Mouse (Mus musculus): ENCODE data around the gene Adprhl2. TPM values are rescaled to one million over a fixed set of nuclear protein-coding genes. Genes with fewer than 3 reads are reported as not detected.
A peak's percentile ranks its signal among the peaks of the same experiment; 100 is the strongest.

The Adprhl2 gene
- polyA plus RNA-seq, 1 experiment from 2014 or later: 62.2 TPM

- peaks cover 69% of the 10 kb centered on the region for H3K27me3 ChIP-seq (replicated peaks; ENCODE audit: control insufficient read depth, insufficient read depth, low read length)
- peaks cover 6% of the 10 kb centered on the region; the same call in 1 of the 2 replicates for H3K4me1 ChIP-seq (replicated peaks; ENCODE audit: control insufficient read depth, insufficient read depth, low read length)
- 35% methylated on average over 11 of the region's 11 CpGs for WGBS
- no peak for DNase-seq (ENCODE audit: low spot score)
- no peaks in the 10 kb centered on the region for H3K36me3 ChIP-seq (ENCODE audit: control insufficient read depth, insufficient read depth, low read length)
- H3K27ac ChIP-seq (ENCODE audit: low read depth, low read length): no peak overlapping the region
- peak overlapping the region; percentile 48; the same call in 1 of the 2 replicates for H3K4me3 ChIP-seq (ENCODE audit: low read depth, low read length)
- ATAC-seq (replicated peaks; ENCODE audit: low FRiP score): no peak
- no peak overlapping the region for H3K9ac ChIP-seq (ENCODE audit: low read depth, low read length)
- no peak overlapping the region for H3K4me2 ChIP-seq
- no peaks in the 10 kb centered on the region for H3K9me3 ChIP-seq (ENCODE audit: control insufficient read depth, low read length)
These were observed 34.1 kb downstream of the Adprhl2 start for GRCm38 (mm10) chr4:126287302-126287995.

- H3K27ac ChIP-seq (ENCODE audit: low read depth, low read length): no peak within 1 kb of the TSS
- H3K9ac ChIP-seq (ENCODE audit: low read depth, low read length): no peak within 1 kb of the TSS
- H3K27me3 ChIP-seq (replicated peaks; ENCODE audit: control insufficient read depth, insufficient read depth, low read length): peaks cover 69% of the 10 kb centered on the region
These were observed 35.0 kb downstream of the Adprhl2 start, which contains the start of gene Col8a2 for GRCm38 (mm10) chr4:126286492-126286891. Col8a2 (plus strand) TSS chr4:126286793.

GRCm38 (mm10) chr4:126283582-126283981 lies 37.9 kb downstream of the Adprhl2 start:
- WGBS: 64% methylated on average over 8 of the region's 8 CpGs
- H3K9ac ChIP-seq (ENCODE audit: low read depth, low read length): no peak overlapping the region

More at GRCm38 (mm10) chr4:126286492-126286891, 35.0 kb downstream of the Adprhl2 start, which contains the start of gene Col8a2:
- Histone ChIP-seq H3K4me1 (replicated peaks; ENCODE audit: control insufficient read depth, insufficient read depth, low read length) (peaks cover 6% of the 10 kb centered on the region; the same call in 1 of the 2 replicates), H3K36me3 (ENCODE audit: control insufficient read depth, insufficient read depth, low read length) (no peaks in the 10 kb centered on the region), H3K4me3 (ENCODE audit: low read depth, low read length) (peak within 1 kb of the TSS; percentile 48), H3K9me3 (ENCODE audit: control insufficient read depth, low read length) (no peaks in the 10 kb centered on the region), H3K4me2 (peak within 1 kb of the TSS; percentile 73)
- 3% methylated on average over 42 of the region's 42 CpGs for whole genome bisulfite sequencing
- ATAC-seq (replicated peaks; ENCODE audit: low FRiP score): peak; percentile 34; the same call in 1 of the 2 replicates
- no peak for DNase-seq (ENCODE audit: low spot score)

GRCm38 (mm10) chr4:126281706-126282105 lies 39.8 kb downstream of the Adprhl2 start:
- Histone ChIP-seq H3K4me3 (ENCODE audit: low read depth, low read length) (no peak overlapping the region), H3K4me2 (no peak overlapping the region), H3K9ac (ENCODE audit: low read depth, low read length) (no peak overlapping the region), H3K36me3 (ENCODE audit: control insufficient read depth, insufficient read depth, low read length) (0 out of 2 replicates have a peak, but pooled peaks cover 2% of the 10 kb centered on the region), H3K4me1 (replicated peaks; ENCODE audit: control insufficient read depth, insufficient read depth, low read length) (peaks cover 4% of the 10 kb centered on the region; the same call in 1 of the 2 replicates), H3K9me3 (ENCODE audit: control insufficient read depth, low read length) (no peaks in the 10 kb centered on the region), H3K27me3 (replicated peaks; ENCODE audit: control insufficient read depth, insufficient read depth, low read length) (peaks cover 25% of the 10 kb centered on the region), H3K27ac (ENCODE audit: low read depth, low read length) (no peak overlapping the region)
- 70% methylated on average over 9 of the region's 9 CpGs for WGBS
- DNase-seq (ENCODE audit: low spot score): no peak
- ATAC-seq (replicated peaks; ENCODE audit: low FRiP score): no peak

More at GRCm38 (mm10) chr4:126283582-126283981, 37.9 kb downstream of the Adprhl2 start:
- Histone ChIP-seq H3K4me2 (no peak overlapping the region), H3K27ac (ENCODE audit: low read depth, low read length) (no peak overlapping the region), H3K4me1 (replicated peaks; ENCODE audit: control insufficient read depth, insufficient read depth, low read length) (peaks cover 6% of the 10 kb centered on the region; the same call in 1 of the 2 replicates), H3K9me3 (ENCODE audit: control insufficient read depth, low read length) (no peaks in the 10 kb centered on the region), H3K4me3 (ENCODE audit: low read depth, low read length) (no peak overlapping the region), H3K27me3 (replicated peaks; ENCODE audit: control insufficient read depth, insufficient read depth, low read length) (peaks cover 44% of the 10 kb centered on the region), H3K36me3 (ENCODE audit: control insufficient read depth, insufficient read depth, low read length) (no peaks in the 10 kb centered on the region)
- ATAC-seq (replicated peaks; ENCODE audit: low FRiP score) (no peak), DNase-seq (ENCODE audit: low spot score) (no peak)

GRCm38 (mm10) chr4:126278961-126279360 lies 42.5 kb downstream of the Adprhl2 start:
- DNase-seq (ENCODE audit: low spot score) (no peak), ATAC-seq (replicated peaks; ENCODE audit: low FRiP score) (no peak)
- 71% methylated on average over 9 of the region's 9 CpGs for WGBS
- H3K27ac ChIP-seq (ENCODE audit: low read depth, low read length): no peak overlapping the region
- H3K9me3 ChIP-seq (ENCODE audit: control insufficient read depth, low read length): no peaks in the 10 kb centered on the region
- no peak overlapping the region for H3K9ac ChIP-seq (ENCODE audit: low read depth, low read length)
- peaks cover 4% of the 10 kb centered on the region; the same call in 1 of the 2 replicates for H3K36me3 ChIP-seq (ENCODE audit: control insufficient read depth, insufficient read depth, low read length)
- no peaks in the 10 kb centered on the region; the same call in 1 of the 2 replicates for H3K4me1 ChIP-seq (replicated peaks; ENCODE audit: control insufficient read depth, insufficient read depth, low read length)
- no peak overlapping the region for H3K4me2 ChIP-seq
- peaks cover 2% of the 10 kb centered on the region for H3K27me3 ChIP-seq (replicated peaks; ENCODE audit: control insufficient read depth, insufficient read depth, low read length)
- H3K4me3 ChIP-seq (ENCODE audit: low read depth, low read length): no peak overlapping the region

GRCm38 (mm10) chr4:126278565-126278915 lies 43.0 kb downstream of the Adprhl2 start:
- Histone ChIP-seq H3K27me3 (replicated peaks; ENCODE audit: control insufficient read depth, insufficient read depth, low read length) (no peaks in the 10 kb centered on the region), H3K27ac (ENCODE audit: low read depth, low read length) (no peak overlapping the region), H3K4me3 (ENCODE audit: low read depth, low read length) (no peak overlapping the region), H3K4me2 (no peak overlapping the region; the same call in 1 of the 2 replicates), H3K36me3 (ENCODE audit: control insufficient read depth, insufficient read depth, low read length) (peaks cover 7% of the 10 kb centered on the region; the same call in 1 of the 2 replicates), H3K9me3 (ENCODE audit: control insufficient read depth, low read length) (no peaks in the 10 kb centered on the region), H3K9ac (ENCODE audit: low read depth, low read length) (no peak overlapping the region), H3K4me1 (replicated peaks; ENCODE audit: control insufficient read depth, insufficient read depth, low read length) (no peaks in the 10 kb centered on the region; the same call in 1 of the 2 replicates)
- 52% methylated on average over 9 of the region's 9 CpGs for WGBS
- DNase-seq (ENCODE audit: low spot score): no peak
- ATAC-seq (replicated peaks; ENCODE audit: low FRiP score): no peak

- H3K4me2 ChIP-seq: peak overlapping the region; percentile 24
- H3K9ac ChIP-seq (ENCODE audit: low read depth, low read length): no peak overlapping the region
- 11% methylated on average over 13 of the region's 13 CpGs for WGBS
- H3K9me3 ChIP-seq (ENCODE audit: control insufficient read depth, low read length): no peaks in the 10 kb centered on the region
- peaks cover 9% of the 10 kb centered on the region; the same call in 1 of the 2 replicates for H3K36me3 ChIP-seq (ENCODE audit: control insufficient read depth, insufficient read depth, low read length)
- no peaks in the 10 kb centered on the region for H3K27me3 ChIP-seq (replicated peaks; ENCODE audit: control insufficient read depth, insufficient read depth, low read length)
- no peak overlapping the region for H3K4me3 ChIP-seq (ENCODE audit: low read depth, low read length)
- ATAC-seq (replicated peaks; ENCODE audit: low FRiP score): peak; percentile 41; the same call in 1 of the 2 replicates
- no peak for DNase-seq (ENCODE audit: low spot score)
- H3K27ac ChIP-seq (ENCODE audit: low read depth, low read length): no peak overlapping the region
- H3K4me1 ChIP-seq (replicated peaks; ENCODE audit: control insufficient read depth, insufficient read depth, low read length): no peaks in the 10 kb centered on the region; the same call in 1 of the 2 replicates
These were observed 43.5 kb downstream of the Adprhl2 start for GRCm38 (mm10) chr4:126277906-126278564.

GRCm38 (mm10) chr4:126275681-126276131 lies 45.8 kb downstream of the Adprhl2 start:
- Histone ChIP-seq H3K4me2 (no peak overlapping the region), H3K4me1 (replicated peaks; ENCODE audit: control insufficient read depth, insufficient read depth, low read length) (no peaks in the 10 kb centered on the region; the same call in 1 of the 2 replicates), H3K27ac (ENCODE audit: low read depth, low read length) (no peak overlapping the region), H3K36me3 (ENCODE audit: control insufficient read depth, insufficient read depth, low read length) (peaks cover 9% of the 10 kb centered on the region; the same call in 1 of the 2 replicates), H3K9ac (ENCODE audit: low read depth, low read length) (no peak overlapping the region), H3K27me3 (replicated peaks; ENCODE audit: control insufficient read depth, insufficient read depth, low read length) (no peaks in the 10 kb centered on the region), H3K9me3 (ENCODE audit: control insufficient read depth, low read length) (no peaks in the 10 kb centered on the region), H3K4me3 (ENCODE audit: low read depth, low read length) (no peak overlapping the region)
- ATAC-seq (replicated peaks; ENCODE audit: low FRiP score) (no peak), DNase-seq (ENCODE audit: low spot score) (no peak)
- WGBS: 93% methylated on average over 13 of the region's 13 CpGs
